Mouse (Mus musculus) thymus, adult 18-20 months (tissue): ENCODE data around the gene 4930578C19Rik.
"Not testable (repeated sequence)": the region's sequence is repeated elsewhere in the genome, so short reads cannot be mapped to it uniquely, and the experiment has no call there.

Source experiments
- DNase-seq, 2 experiments: peaks; one replicate each; pipeline ENCODE4 v3.0.0; 2022; ENCODE audit warnings: mixed read lengths in 2 of 2

Gene 4930578C19Rik

DNA sequence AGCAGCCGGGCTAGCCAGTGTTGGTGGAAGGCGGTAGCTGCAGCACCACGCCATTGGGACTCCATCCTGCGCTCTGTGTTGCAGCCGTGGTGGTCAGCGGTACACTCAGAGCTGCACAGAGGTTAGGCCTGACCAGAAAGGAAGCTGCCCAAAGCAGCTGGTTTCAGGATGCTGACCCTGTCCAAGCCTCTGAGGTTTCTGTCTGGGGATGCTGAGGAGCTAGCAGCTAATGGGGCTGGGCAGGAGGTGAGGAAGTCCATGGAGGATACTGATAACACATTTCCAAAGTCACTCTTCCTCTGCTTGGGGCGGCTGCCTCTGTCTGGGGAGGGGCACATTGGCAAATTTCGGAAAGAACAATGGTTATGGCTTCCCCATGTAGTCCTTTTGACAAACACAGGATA lies at the start of gene 4930578C19Rik:
Gene 4930578C19Rik, minus strand, starts transcription at position 200 of the 404 bp plus-strand sequence.
- DNase-seq, result no peak

DNA sequence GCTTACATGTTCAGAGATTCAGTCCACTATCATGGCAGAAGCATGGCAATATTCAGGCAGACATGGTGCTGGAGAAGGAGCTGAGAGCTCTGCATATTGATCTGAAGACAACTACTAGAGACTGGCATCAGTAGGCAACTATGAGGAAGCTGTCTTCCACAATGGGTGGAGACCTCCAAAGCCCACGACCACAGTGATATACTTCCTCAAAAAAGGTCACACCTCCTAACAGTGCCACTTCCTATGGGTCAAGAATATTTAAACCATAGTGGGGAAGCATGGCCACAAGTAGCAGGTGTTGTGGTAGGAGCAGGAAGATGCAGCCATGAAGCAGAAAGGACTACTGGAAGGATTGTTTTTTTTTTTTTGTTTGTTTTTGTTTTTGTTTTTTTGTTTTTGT lies 6.5 kb upstream of the 4930578C19Rik start:
- no peak for DNase-seq

DNA sequence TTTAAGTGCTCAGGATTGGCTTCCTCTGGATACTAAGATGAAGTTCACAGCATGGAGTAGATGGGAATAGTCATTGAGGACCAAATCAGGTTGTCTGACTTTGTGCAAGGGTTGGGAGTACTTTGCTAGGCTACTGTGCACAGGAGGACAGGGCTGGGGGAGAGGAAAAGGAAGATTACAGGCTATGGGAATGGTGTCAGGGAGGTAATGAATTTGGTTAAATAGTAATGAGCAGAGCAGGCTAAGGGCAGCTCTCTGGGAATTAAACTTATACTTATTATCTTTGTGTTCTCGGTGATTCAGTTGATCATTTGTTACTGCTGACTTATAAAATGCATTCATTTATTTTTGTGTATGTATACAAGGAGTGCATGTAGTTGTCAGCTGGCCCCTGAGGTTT lies 1.7 kb upstream of the 4930578C19Rik start:
- no peak for DNase-seq

DNA sequence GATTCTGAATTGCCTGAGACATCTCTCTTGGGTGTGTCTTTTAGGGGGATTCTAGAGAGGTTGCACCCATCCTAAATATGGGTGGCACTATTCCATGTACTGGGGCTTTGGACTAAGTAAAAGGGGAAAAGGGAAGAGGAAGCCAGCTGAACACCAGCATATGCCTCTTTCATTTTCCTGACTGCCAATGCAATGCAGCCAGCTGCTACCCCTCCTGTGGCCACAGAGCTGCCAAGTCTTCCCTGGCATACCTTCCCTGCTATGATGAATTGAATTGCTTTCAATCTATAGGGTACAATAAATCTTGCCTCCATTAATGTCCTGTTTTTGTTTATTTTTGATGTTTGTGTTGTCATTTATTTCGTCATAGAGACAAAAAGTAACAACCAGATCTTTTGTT lies 9.6 kb downstream of the 4930578C19Rik start:
- no peak for DNase-seq

DNA sequence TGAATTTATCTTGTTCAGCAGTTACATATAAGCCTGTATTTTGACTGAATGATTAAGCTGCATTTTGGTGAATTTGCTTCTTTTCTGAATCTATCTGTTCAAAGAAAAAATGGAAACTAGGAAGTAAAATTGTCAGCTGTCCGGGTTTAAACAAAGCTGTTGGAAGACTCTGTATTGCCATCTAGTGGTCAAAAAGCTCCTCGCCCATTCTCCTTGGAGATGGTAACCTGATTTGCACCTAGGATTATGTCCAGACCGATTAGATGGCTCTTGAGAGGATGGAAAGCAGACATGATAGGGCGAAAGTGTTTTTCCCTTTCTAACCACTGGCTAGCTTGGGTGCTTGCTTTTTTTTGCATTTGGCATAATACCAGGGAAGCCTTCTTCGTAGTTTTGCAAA lies 19.1 kb downstream of the 4930578C19Rik start:
- no peak for DNase-seq

DNA sequence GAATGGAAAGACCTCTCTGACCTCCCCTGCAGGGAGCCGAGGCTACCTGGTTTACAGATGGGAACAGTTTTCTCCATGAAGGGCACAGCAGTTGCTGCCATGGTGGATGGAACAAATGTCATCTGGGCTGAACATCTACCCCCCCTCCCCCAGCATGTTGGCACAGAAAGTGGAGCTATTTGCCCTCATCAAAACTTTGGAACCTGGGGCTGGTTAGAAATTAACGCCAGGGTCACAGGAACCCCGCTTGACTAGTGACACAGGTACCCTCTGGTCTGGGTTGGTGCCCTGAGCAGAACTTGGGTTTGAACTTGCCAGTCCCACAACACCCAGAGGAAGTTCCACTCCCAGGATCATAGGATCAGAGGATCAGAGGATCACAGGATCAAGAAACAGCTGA lies 35.7 kb downstream of the 4930578C19Rik start:
- DNase-seq, result no peak

DNA sequence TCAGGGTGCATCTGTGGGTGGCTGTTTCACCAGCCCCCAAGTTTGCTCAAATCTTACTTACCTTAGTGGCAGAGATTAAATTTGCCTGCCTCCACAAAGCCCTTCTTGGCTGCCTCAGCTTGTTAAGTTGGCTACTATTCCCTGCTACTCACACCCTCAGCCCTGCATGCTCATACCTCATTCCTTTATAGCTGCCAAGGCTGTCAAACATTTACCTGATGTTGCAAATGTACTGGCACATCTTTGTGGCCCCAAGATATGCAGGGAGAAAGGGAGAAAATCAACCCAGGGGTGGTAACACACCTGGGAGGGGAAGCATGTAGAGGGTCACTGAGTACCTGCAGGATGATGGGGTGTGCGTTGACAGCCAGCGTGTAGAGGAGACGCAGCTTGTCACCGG lies 38.0 kb downstream of the 4930578C19Rik start:
- no peak for DNase-seq

DNA sequence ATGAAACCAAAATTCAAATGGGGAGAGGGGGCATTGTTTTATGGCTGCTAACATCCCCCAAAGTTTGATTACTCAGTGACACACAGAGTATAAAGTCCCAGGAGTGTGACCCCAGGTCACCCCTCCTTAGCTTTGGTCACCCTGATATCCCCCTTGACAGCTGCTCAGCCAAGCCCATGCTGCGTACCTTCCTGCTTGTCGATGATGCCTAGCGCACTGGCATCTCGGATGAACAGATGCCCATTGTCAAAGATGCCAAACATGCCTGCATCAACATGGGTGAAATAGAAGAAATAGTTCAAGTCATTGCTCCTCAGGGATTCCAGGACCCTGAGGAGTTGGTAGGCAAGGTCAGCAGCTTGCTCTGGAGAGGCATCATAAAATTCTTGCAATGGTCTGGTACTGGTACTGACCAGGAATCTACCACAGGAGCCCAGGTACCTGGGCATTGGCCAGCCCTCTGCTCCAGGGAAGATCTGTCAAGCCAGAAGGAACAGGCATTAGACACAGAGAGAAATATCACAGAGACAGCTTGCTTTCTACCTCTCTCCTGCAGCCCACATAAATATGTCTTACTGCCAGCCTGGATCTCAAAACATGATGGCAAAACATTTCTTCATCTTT lies 40.9 kb downstream of the 4930578C19Rik start:
- DNase-seq, result no peak

DNA sequence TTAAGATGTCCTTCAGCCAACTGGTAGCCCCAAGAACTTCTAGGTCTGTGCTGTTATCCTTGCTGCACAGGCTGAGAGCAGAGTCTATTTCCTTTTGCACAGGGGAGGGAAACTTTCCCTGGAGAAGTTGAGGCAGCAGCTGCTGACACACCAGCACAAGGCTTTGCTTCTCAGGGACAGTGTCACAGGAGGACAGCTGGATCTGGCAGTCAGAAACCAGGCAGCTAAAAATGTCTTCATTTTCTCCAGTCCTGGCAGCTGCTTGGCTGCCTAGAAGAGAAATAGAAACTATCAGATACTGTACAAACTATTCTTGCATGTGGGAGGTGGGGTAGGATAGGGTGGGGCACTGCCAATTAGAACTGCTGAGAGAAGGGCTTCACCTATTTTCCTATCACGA lies 42.2 kb downstream of the 4930578C19Rik start:
- no peak for DNase-seq

DNA sequence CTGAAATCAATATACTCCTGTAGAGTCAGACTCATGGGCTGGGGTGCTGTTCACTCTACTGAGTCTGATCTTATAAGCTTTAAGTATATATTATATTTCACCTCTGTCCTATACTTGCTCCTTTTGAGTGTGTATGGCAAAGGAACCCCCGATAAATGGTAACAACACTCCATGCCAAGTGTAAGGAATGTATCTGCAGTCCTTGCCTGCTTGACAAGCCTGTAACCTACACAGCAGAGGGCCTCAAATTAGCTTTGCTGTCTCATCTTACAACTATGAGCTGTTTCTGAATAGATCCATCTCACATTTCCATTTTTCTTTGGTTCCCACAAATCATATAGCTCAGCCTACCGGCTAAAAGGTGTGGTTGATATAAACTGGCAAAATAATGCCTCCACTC lies 46.6 kb downstream of the 4930578C19Rik start:
- DNase-seq, result no peak

DNA sequence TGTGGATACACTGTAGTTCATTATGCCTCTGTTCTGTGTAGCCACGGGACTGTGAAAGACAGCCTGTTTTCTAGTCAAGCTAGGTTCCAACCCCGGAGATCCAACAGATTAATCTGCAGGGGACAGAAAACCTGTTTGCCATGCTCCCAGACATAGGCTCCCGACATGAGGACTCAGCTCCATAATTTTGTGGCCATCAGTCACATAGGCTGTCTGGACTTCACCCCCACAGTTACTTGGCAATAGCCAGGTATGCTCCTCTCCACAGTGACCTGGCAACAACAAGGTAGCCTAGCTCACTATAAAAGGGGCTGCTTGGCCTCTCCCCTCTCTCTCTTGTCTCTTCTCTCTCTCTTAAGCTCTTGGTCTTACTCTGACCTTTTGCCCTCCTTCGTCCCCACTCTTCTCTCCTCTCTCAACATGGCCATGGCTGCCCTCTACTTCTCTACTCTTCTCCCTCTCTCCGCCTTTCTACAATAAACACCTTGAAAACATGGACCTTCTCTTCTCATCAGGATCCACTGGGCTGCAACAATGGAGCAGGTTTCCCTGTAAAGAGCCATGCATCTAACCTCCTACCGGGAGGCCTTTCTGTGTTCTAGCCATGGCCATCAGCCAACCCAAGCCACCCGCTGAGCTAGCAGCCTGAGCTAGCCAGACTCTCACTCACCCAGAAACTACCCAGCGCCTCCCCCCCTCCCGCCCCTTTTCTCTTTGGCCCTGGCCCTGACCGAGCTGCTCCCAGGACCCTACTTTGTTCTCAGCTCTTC lies 49.9 kb downstream of the 4930578C19Rik start:
- no peak for DNase-seq

DNA sequence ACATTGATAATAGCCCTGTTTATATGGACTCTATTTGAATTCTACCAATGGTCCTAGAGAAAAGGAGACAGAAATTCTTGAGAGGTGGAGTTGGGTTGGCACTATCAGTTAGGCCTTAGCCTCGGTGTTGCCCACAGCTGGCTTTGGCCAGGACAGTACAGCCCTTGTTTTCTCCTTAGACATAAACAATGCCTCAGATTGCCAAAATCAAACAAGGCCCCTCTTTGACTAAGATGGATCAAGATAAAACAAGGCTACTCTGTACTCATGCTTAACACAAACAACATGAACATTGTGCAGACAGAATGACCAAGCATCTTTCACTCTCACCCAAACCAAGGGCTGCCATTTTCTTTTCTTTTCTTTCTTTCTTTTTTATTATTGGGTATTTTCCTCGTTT lies 51.6 kb downstream of the 4930578C19Rik start:
- DNase-seq, result no peak

DNA sequence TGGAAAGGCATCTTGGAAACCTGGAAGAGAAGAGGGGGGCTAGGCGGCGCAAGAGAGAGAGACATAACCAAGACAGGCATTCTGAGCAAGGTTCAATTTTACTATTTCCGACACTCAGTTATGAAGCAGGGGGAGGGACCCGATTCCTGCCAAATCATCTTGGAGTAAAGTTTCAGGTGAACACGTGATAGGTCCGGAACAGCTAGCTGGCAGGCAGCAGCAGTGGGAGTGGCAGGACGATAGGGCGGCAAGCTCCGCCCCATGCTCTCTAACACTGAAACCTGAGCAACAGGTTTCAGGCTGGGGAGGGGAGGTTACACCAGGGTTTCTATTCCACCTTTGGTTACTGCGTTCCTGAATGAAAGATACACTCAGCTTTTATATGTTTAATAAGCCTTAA lies 58.9 kb downstream of the 4930578C19Rik start:
- DNase-seq, result no peak

DNA sequence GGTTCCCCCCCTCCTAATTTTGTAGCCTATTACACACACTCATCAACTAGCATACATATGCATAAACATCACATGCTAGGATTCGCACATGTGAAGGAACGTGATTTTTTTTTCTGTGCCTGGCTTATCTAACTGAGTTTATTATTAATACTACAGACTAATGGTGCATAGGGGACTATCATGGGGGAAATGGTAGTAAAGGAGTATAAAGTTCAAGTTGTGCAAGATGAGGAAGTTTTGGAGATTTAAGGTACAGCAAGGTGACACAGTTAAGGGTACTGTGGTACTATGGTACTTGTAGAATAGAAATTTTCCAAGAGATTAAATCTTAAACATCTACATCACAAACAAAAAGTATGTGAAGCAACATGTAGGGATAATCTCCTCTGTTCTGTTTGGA lies 64.5 kb downstream of the 4930578C19Rik start:
- no peak for DNase-seq

DNA sequence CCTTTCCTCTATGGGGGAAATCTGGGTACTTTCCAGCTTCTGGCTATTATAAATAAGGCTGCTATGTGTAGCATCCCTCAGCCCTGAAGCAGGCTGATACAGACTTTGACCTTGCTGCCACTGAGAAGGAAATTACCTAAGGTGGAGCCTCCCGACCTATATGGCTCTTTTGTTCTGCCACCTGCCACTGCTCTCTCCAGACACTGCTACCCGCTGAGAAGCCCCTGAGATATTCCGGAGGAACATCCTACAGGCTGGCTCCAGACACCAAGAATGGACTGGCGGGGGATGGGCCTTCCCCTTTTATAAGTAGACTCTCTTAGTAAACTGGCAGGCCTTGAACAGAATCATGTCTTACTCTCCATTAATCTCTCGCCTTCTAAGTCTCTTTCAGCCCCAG lies 77.0 kb downstream of the 4930578C19Rik start:
- not testable (repeated sequence) for DNase-seq
